Mouse (Mus musculus): Measurements from ENCODE around the gene Cyth3.

Gene Cyth3

DNA sequence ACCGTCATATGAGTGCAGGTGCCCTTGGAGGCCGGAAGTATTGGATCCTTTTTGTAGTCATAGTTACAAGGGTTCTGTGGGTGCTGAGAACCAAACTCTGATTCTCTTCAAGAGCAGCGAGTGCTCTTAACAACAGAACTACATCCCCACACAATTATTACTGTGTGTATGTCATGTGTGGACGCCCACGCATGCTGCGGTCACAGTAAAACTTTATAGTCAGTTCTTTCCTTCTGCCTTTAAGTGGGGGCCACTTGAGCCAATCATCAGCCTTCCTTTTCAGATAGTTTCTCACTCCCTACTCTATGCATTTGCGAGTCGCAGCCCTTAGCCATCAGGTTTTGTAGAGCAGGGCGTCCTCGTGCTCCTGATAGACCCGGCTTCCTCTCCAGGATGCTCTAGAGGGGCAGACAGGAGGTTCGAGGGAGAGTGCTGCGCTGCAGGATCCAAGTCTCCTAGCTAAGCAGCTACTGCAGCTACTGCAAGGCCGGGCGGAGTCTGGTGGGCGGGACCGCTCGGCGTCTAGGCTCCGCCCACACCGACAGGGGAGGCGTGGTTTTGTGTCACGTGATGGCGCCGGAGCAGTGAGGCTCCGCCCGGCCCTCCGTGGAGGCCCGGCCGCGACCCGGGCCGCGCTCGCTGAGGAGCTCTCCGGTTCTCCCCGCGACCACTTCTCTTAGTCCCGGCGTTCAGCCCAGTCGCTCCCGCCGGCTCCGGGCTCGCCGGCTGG, at the start of gene Cyth3:
Gene Cyth3, plus strand, starts transcription at position 555 of the 730 bp plus-strand sequence.
- in situ Hi-C loops (cut with MseI, MboI): no loop called here

DNA sequence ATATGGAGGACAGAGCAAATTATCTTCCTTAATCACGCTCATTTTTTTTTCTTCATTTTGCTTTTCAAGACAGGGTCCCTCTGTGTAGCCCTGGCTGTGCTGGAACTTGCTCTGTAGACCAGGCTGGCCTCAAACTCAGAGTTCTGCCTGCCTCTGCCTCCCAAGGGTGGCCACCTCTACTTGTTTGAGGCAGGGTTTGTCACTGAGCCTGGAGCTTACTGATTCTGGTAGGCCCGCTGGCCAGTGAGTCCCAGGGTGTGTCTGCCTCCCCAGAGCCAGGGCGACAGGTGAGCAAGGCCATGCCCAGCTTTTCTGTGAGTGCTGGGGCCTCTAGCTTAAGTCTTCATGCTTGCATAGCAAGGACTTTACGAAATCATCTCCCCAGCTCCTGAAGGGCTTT, 49.2 kb upstream of the Cyth3 start:
- in situ Hi-C loops (cut with MseI, MboI): loop anchor here in 1 of 2 experiments (5.0 kb wide), 1 partner anchor 129 kb away; no protein-coding TSS in a partner anchor

DNA sequence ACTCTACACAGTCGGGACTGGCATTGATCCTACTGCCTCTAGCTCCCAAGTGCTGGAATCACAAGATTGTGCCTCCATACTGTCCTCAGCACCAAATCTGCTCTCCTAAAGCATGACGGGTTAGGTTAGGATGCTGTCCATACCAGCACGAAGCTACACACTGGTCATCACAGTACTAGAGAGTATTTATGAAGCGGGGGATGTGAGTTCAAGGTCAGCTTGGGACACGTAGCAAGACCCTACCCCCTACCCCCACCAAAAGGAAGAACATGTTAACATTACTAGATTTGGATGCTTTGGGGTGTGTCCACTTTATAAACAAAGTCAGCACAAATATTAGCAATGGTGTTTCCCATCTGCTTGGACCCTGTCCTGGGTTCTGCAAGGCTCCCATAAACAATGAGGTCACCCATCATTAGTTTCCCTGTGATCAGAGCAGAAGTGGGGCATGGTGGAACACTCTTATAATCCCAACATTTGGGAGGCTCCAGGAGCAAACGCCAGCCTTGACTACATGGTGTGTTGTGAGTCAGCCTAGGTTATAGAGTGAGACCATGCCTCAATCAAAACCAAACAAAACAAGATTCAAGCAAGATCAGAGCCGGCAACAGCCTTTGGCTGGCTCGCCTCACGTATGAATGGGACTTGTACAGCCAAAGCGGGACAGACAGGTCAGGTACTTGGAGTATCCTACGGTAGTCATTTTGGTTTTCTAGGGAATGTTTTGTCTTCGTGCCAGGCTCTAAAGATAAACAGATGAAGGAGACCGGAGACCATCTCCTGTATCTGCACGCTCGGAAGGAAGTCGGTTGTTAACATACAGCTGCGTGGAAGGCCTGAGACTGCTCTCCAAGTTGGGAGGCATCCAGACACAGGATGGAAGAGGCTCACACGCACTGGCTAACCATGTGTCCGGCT, 47.7 kb upstream of the Cyth3 start:
- in situ Hi-C loops (cut with MseI, MboI): loop anchor here in 1 of 2 experiments (5.0 kb wide), 1 partner anchor 128 kb away; no protein-coding TSS in a partner anchor

- in situ Hi-C loops (cut with MseI, MboI): no loop called here
Observed at GRCm38 (mm10) chr5:143579537-143580203, 42.6 kb upstream of the Cyth3 start.

- in situ Hi-C loops (cut with MseI, MboI): no loop called here
Observed at GRCm38 (mm10) chr5:143580982-143581381, 41.3 kb upstream of the Cyth3 start.

- in situ Hi-C loops (cut with MseI, MboI): no loop called here
Observed at GRCm38 (mm10) chr5:143581874-143582273, 40.4 kb upstream of the Cyth3 start.

GRCm38 (mm10) chr5:143583081-143583480, 39.2 kb upstream of the Cyth3 start:
- in situ Hi-C loops (cut with MseI, MboI): no loop called here

DNA sequence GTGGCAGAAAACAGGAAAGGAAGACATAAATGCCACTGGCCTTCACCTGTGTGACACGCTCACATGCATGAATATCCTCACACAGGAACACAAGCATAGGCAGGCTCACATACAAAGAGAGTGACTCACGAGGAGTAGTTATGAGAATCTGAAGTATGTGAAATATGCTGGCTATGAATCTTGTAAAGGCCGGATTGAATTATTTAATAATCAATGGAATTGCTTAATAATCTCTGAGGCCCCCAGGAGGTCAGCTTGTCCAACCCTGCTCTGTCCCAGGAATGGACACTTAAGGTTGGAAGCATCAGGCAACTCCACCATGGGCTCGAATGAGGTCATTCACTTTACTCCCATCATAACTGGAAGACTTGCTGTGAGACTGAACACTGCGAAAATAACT, 37.3 kb upstream of the Cyth3 start:
- in situ Hi-C loops (cut with MseI, MboI): no loop called here

GRCm38 (mm10) chr5:143586386-143586785, 35.9 kb upstream of the Cyth3 start:
- in situ Hi-C loops (cut with MseI, MboI): no loop called here

DNA sequence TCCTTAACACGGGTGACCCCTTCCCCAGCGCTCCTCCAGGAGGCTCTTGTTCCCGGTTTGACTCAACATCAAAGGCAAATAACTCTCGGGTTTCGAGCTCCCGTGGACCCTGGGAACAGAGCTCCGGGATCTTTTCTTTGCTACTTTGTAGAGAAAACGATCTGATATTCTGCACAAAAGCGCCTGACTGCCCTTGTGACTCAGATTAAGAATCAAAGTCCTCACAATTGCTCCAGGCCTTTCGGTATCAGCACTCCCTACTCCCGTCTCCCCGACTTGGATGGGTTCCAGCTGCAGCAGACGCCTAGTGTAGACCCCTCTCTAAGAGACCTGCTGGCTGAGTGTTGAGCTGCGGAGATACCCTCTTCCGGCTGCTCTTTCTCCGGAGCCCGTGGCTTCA, 33.1 kb upstream of the Cyth3 start:
- in situ Hi-C loops (cut with MseI, MboI): no loop called here

DNA sequence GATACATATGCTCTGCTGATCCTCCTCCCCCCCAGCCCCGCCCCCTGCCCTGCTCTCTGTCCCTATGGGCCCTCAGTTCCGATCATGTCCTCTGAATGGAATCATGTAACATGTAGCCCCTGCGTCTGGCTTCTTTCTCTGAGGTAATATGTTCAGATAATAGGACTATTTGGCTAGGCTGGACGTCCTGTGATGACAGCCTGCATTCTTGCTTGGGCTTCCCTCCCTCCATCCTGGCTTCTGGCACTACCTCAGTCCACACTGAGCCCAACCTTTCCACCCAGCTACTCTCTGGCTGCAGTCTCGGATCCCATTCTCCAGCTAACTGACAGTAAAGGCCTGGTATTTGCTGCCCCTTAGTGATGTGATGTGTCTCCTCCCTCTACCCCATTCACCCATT, 29.3 kb upstream of the Cyth3 start:
- in situ Hi-C loops (cut with MseI, MboI): no loop called here

DNA sequence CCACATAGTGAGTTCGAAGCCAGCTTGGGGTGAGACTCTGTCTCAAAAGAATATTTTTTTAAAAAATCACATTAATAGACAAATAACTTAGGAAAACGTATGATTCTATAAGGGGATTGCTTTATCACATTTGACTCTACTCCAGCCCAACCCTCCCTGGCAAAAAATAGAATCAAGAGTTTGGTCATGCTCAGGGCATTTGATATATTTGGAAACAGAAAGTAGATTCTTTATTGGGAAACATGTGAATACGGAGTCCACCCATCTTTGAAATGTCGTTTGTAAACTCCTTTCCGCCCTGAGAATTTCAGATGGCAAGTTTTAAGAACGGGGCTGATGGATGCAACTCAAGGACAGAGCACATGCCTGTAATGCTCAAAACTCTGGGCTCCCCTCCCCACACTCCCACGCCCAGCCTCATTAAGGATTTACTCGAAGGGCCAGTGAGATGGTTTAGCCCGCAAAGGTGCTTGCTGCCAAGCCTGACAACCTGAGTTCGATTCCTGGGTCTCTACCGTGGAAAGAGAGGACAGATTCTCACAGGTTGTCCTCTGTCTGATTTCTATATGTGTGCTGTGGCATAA, 28.6 kb upstream of the Cyth3 start:
- in situ Hi-C loops (cut with MseI, MboI): no loop called here

DNA sequence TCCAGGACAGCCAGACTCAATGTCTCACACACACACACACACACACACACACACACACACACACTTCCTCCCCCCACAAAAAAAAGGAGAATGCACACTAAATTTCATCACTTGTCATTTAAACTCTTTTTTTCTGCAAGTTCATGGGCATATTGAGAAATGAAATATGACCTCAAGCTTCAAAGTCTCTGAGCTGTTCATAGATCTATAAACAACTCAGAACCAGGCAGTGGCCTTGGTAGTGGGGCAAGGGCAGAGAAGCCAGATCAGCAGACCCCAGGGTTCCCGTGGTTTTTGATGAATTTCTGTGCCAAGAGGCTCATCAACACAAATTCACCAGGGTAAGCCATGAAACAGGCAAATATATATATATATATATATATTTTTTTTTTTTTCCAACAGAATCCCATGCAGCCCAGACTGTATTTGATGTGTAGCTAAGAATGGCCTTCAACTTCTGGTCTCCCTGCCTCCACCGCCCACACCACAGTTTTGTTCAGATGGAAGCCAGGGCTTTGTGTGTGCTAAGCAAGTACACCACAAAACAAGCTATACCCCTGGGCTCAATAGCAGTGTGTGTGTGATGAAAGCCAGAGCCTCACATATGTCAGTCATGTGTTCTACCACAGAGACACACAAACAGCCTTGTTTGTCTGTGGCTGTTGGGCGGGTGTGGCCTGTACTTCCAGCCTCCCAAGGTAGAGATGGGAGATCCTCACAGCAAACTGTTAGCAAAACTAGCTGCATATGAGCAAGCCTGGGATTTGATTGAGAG, 27.8 kb upstream of the Cyth3 start:
- in situ Hi-C loops (cut with MseI, MboI): no loop called here

- in situ Hi-C loops (cut with MseI, MboI): no loop called here
Observed at GRCm38 (mm10) chr5:143602051-143602450, 20.2 kb upstream of the Cyth3 start.

- in situ Hi-C loops (cut with MseI, MboI): no loop called here
Observed at GRCm38 (mm10) chr5:143604157-143604774, 18.0 kb upstream of the Cyth3 start.

- in situ Hi-C loops (cut with MseI, MboI): no loop called here
Observed at GRCm38 (mm10) chr5:143606756-143607155, 15.5 kb upstream of the Cyth3 start.

- in situ Hi-C loops (cut with MseI, MboI): no loop called here
Observed at GRCm38 (mm10) chr5:143608175-143608574, 14.1 kb upstream of the Cyth3 start.

DNA sequence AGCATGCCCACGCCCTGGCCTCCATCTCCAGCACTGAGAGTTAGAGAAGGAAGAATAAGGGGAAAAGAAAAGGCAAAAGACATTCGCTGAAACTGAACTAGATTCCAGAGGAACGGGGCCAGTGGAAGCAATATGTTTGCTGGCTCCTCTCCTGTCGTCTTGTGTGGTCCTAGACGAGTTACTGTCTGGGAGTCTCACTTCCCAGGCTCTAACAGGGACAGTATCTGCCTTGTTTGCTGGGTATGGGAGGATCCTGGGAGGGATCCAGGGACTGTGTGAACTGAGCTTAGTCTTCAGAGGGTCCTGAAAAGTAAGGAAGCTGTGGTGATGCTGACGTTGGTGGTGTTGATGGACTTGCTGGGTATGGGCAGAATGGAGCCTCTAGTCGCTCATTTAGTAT, 10.3 kb upstream of the Cyth3 start:
- in situ Hi-C loops (cut with MseI, MboI): no loop called here

- in situ Hi-C loops (cut with MseI, MboI): no loop called here
Observed at GRCm38 (mm10) chr5:143613265-143613664, 9.0 kb upstream of the Cyth3 start.

DNA sequence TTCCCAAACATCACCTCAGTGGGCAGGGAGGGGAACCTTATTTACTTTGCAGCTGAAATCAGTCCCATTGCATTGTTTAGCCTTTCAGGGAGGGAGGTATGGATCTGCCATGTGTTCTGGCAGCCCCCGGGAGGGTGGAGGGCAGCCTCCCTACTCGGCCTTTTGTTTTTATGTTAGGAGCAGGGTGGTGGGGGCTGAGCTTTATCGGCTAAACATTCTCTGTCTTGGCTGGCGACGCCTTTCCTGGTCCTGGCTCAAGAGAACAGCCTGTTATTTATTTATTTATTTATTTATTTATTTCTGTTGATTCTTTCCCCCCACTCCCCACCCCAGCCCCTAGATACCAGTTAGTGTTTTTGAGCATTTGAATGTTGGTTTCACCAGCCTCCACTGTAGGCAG, 7.7 kb upstream of the Cyth3 start:
- in situ Hi-C loops (cut with MseI, MboI): no loop called here

DNA sequence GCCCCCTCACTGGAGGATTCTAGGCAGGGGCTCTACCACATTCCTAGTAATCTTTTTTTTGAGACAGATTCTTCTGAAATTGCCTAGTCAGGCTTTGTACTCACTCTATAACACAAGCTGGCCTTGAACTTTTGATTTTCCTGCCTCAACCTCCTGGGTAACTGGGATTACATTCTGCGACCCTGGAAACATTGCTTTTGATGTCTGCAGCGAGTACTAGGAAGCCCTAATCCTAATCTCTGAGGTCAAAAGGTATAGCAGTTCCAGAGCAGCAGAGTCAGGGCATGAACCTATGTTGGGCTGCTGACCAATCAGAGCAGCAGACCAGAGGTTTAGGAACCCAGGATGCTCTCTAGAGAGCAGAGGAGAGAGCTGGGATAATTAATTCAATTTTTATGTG, 6.9 kb upstream of the Cyth3 start:
- in situ Hi-C loops (cut with MseI, MboI): no loop called here

Measured in mouse trophoblast stem cell (cell line).